Mouse (Mus musculus): Measurements from ENCODE around the gene Jmjd6.

- no peak for TF ChIP-seq MAFK (IDR thresholded peaks at IDR 0.05; ENCODE audit: insufficient replicate concordance, low read length)
- TF ChIP-seq USF1 (IDR thresholded peaks at IDR 0.05; ENCODE audit: low read depth, low read length): no peak
- TF ChIP-seq E2F4 (IDR thresholded peaks at IDR 0.05; ENCODE audit: insufficient replicate concordance, low read depth, low read length): no peak
- TF ChIP-seq EP300 (IDR thresholded peaks at IDR 0.05; ENCODE audit: low read length): no peak
- TF ChIP-seq ETS1 (conservative IDR thresholded peaks at IDR 0.05; ENCODE audit: low read depth, low read length): no peak
- no peak for TF ChIP-seq SMC3 (IDR thresholded peaks at IDR 0.05; ENCODE audit: low read depth, low read length)
- no peak for TF ChIP-seq NRF1 (IDR thresholded peaks at IDR 0.05; ENCODE audit: low read depth, low read length)
- no peak for TF ChIP-seq CTCF (conservative IDR thresholded peaks at IDR 0.05 in 1 of 2, IDR thresholded peaks at IDR 0.05 in 1 of 2; ENCODE audit: low read depth in 2 of 2, low read length in 2 of 2)
- no peak for TF ChIP-seq NELFE (IDR thresholded peaks at IDR 0.05; ENCODE audit: low read depth, low read length)
- TF ChIP-seq POLR2AphosphoS2 (IDR thresholded peaks at IDR 0.05; ENCODE audit: low read depth, low read length): no peak
- no peak for TF ChIP-seq POLR2A (IDR thresholded peaks at IDR 0.05; ENCODE audit: low read depth, low read length)
- TF ChIP-seq BHLHE40 (IDR thresholded peaks at IDR 0.05; ENCODE audit: low read depth, low read length): no peak
- TF ChIP-seq ZMIZ1 (IDR thresholded peaks at IDR 0.05; ENCODE audit: low read depth, low read length): no peak
- TF ChIP-seq MEF2A (IDR thresholded peaks at IDR 0.05; ENCODE audit: borderline replicate concordance, low read depth, low read length): no peak
Observed at GRCm38 (mm10) chr11:116817567-116817966, 25.7 kb downstream of the Jmjd6 start.

Data from CH12.LX (cell line).